Mouse (Mus musculus) G1E (cell line): Measurements from ENCODE around the gene Zwilch.

Experiments used
- CTCF ChIP-seq: IDR thresholded peaks from 2 replicates; pipeline ENCODE4 v1.5.1; 2012; ENCODE audit warnings: low read depth, low read length, inconsistent platforms, mixed read lengths
- TAL1 ChIP-seq: conservative IDR thresholded peaks from 2 replicates; pipeline ENCODE4 v1.6.1; 2012; ENCODE audit warnings: low read depth, low read length, inconsistent platforms, mixed read lengths

GRCm38 (mm10) chr9:64178610-64178973, 5.7 kb upstream of the Zwilch start:
- TF ChIP-seq CTCF: peak; percentile 24; the same call in 1 of the 2 replicates
- no peak for TF ChIP-seq TAL1
